Mouse (Mus musculus) MEL (cell line): ENCODE results near the gene Mov10.

ENCODE experiments used
- CTCF ChIP-seq, 3 experiments: IDR thresholded peaks in 2 of 3; conservative IDR thresholded peaks in 1 of 3; 2 replicates each; pipeline ENCODE4 v1.5.1; 2011 to 2012; ENCODE audit warnings: low read length in 3 of 3, low read depth in 2 of 3, mild to moderate bottlenecking in 2 of 3, improper control_type of control experiment in 1 of 3, inconsistent platforms in 1 of 3, mixed read lengths in 1 of 3, moderate library complexity in 1 of 3; ENCODE audit not compliant: control insufficient read depth in 1 of 3, insufficient read depth in 1 of 3, poor library complexity in 1 of 3, severe bottlenecking in 1 of 3
- NRF1 ChIP-seq: IDR thresholded peaks from 2 replicates; pipeline ENCODE4 v1.6.1; 2014; ENCODE audit warnings: low read depth, mild to moderate bottlenecking, inconsistent platforms, low read length, improper control_type of control experiment, moderate library complexity; ENCODE audit not compliant: poor library complexity, insufficient read depth, severe bottlenecking
- POLR2A ChIP-seq, 2 experiments: IDR thresholded peaks; 2 replicates each; pipeline ENCODE4 v1.6.1; 2011 to 2012; ENCODE audit warnings: low read length in 2 of 2, mild to moderate bottlenecking in 2 of 2, control low read depth in 1 of 2, improper control_type of control experiment in 1 of 2, low read depth in 1 of 2, moderate library complexity in 1 of 2; ENCODE audit not compliant: control insufficient read depth in 1 of 2, insufficient read depth in 1 of 2, poor library complexity in 1 of 2
- TBP ChIP-seq: IDR thresholded peaks from 2 replicates; pipeline ENCODE4 v1.8.0; 2011; ENCODE audit warnings: low read depth, low read length, improper control_type of control experiment
- TCF12 ChIP-seq: IDR thresholded peaks from 2 replicates; pipeline ENCODE4 v1.6.1; 2014; ENCODE audit warnings: low read depth, mild to moderate bottlenecking, inconsistent platforms, low read length, improper control_type of control experiment, moderate library complexity
- USF1 ChIP-seq: IDR thresholded peaks from 2 replicates; pipeline ENCODE4 v1.6.1; 2014; ENCODE audit warnings: low read depth, mild to moderate bottlenecking, inconsistent platforms, low read length, improper control_type of control experiment, moderate library complexity
- ZNF384 ChIP-seq: IDR thresholded peaks from 2 replicates; pipeline ENCODE4 v1.6.1; 2012; ENCODE audit warnings: low read depth, mild to moderate bottlenecking, inconsistent platforms, low read length, improper control_type of control experiment

GRCm38 (mm10) chr3:104793871-104794828 lies 24.2 kb downstream of the Mov10 start:
- TF ChIP-seq USF1, result no peak
- no peak for TF ChIP-seq CTCF (IDR thresholded peaks at IDR 0.05 in 2 of 3, conservative IDR thresholded peaks at IDR 0.05 in 1 of 3; ENCODE audit: control insufficient read depth in 1 of 3, insufficient read depth in 1 of 3, low read depth in 2 of 3, low read length in 3 of 3, poor library complexity in 1 of 3, severe bottlenecking in 1 of 3)
- no peak for TF ChIP-seq TCF12
- no peak for TF ChIP-seq ZNF384
- no peak for TF ChIP-seq TBP
- no peak for TF ChIP-seq POLR2A (IDR thresholded peaks at IDR 0.05; ENCODE audit: control insufficient read depth in 1 of 2, insufficient read depth in 1 of 2, low read depth in 1 of 2, low read length in 2 of 2, poor library complexity in 1 of 2)
- TF ChIP-seq NRF1, result no peak
